Mouse (Mus musculus) forebrain, embryonic 11.5 days (tissue): Measurements from ENCODE around the gene Sapcd1. TPM values are rescaled to one million over a fixed set of nuclear protein-coding genes. Genes with fewer than 3 reads are reported as not detected.
A peak's percentile ranks its signal among the peaks of the same experiment; 100 is the strongest.

Source experiments
- ATAC-seq: fragments of 200-750 bp; cut with Nextera tagmentation; replicated peaks from 2 replicates; pipeline ENCODE4 v1.8.0; 2017; ENCODE audit warnings: moderate TSS enrichment; ENCODE audit not compliant: low FRiP score
- DNase-seq: peaks from one replicate; pipeline ENCODE4 v3.0.0-alpha.2; 2017; ENCODE audit warnings: low spot score
- H3K27ac ChIP-seq: fragments of 300-500 bp; sonication (generic); 2 replicates; pipeline ENCODE4 v1.5.1; 2014; ENCODE audit warnings: low read depth, low read length
- H3K27me3 ChIP-seq: fragments of 300-500 bp; sonication (generic); 2 replicates; pipeline ENCODE4 v1.6.1; 2014; ENCODE audit warnings: mild to moderate bottlenecking, low read length, mixed read lengths; ENCODE audit not compliant: control insufficient read depth, insufficient read depth
- H3K36me3 ChIP-seq: fragments of 300-500 bp; sonication (generic); 2 replicates; pipeline ENCODE4 v1.6.1; 2014; ENCODE audit warnings: mild to moderate bottlenecking, low read length, moderate library complexity, mixed read lengths; ENCODE audit not compliant: control insufficient read depth, insufficient read depth
- H3K4me1 ChIP-seq: fragments of 300-500 bp; sonication (generic); replicated peaks from 2 replicates; pipeline ENCODE4 v1.6.1; 2014; ENCODE audit warnings: low read length, mixed read lengths; ENCODE audit not compliant: control insufficient read depth, insufficient read depth
- H3K4me2 ChIP-seq: fragments of 300-500 bp; sonication (generic); 2 replicates; pipeline ENCODE4 v1.6.1; 2014; ENCODE audit warnings: low read depth, mild to moderate bottlenecking, low read length, moderate library complexity, mixed read lengths; ENCODE audit not compliant: severe bottlenecking
- H3K4me3 ChIP-seq: fragments of 300-500 bp; sonication (generic); 2 replicates; pipeline ENCODE4 v1.5.1; 2014; ENCODE audit warnings: low read depth, low read length
- H3K9ac ChIP-seq: fragments of 300-500 bp; sonication (generic); 2 replicates; pipeline ENCODE4 v1.6.1; 2014; ENCODE audit warnings: low read length
- H3K9me3 ChIP-seq: fragments of 300-500 bp; sonication (generic); 2 replicates; pipeline ENCODE4 v1.6.1; 2016; ENCODE audit warnings: low read length, mixed read lengths; ENCODE audit not compliant: control insufficient read depth
- WGBS: fragments of 180-500 bp; shearing (Covaris S2); extraction: QIAGEN DNeasy Blood & Tissue Kit; methylation state at CpG from one replicate; pipeline ENCODE4 v1.1.7; 2014; 5-methylcytosine and 5-hydroxymethylcytosine counted together
- polyA plus RNA-seq: library from polyadenylated mRNA; unstranded; fragments of >200 nt; fragmentation: Nextera tagmentation; extraction: Ambion mirVana; gene quantifications from 2 replicates; pipeline ENCODE4 v1.2.1, GENCODE M21; 2014

The Sapcd1 gene
- polyA plus RNA-seq, 1 experiment from 2014 or later = 4.1 TPM

- Histone ChIP-seq H3K27ac (no peak overlapping the region), H3K27me3 (no peaks in the 10 kb centered on the region), H3K4me2 (no peak overlapping the region), H3K9me3 (no peaks in the 10 kb centered on the region), H3K36me3 (peaks cover 5% of the 10 kb centered on the region), H3K9ac (no peak overlapping the region), H3K4me1 (peaks cover 6% of the 10 kb centered on the region), H3K4me3 (no peak overlapping the region)
- 85% methylated on average over 8 of the region's 8 CpGs for WGBS
- peak; percentile 44 for DNase-seq
- no peak for ATAC-seq
Observed at GRCm38 (mm10) chr17:35020551-35020950, 7.3 kb downstream of the Sapcd1 start.

- H3K4me1 ChIP-seq = peaks cover 6% of the 10 kb centered on the region
- H3K36me3 ChIP-seq = peaks cover 5% of the 10 kb centered on the region
- peak; percentile 55 for DNase-seq
- H3K4me3 ChIP-seq = no peak overlapping the region
- no peak overlapping the region for H3K27ac ChIP-seq
- no peak for ATAC-seq
- no peaks in the 10 kb centered on the region for H3K9me3 ChIP-seq
- 76% methylated on average over 11 of the region's 11 CpGs for WGBS
- no peak overlapping the region for H3K4me2 ChIP-seq
- no peak overlapping the region for H3K9ac ChIP-seq
- H3K27me3 ChIP-seq = no peaks in the 10 kb centered on the region
Observed at GRCm38 (mm10) chr17:35019894-35020293, 7.9 kb downstream of the Sapcd1 start.

GRCm38 (mm10) chr17:35018171-35018570 is 9.6 kb downstream of the Sapcd1 start:
- H3K9me3 ChIP-seq = no peaks in the 10 kb centered on the region
- H3K4me1 ChIP-seq = peaks cover 6% of the 10 kb centered on the region
- no peak overlapping the region for H3K27ac ChIP-seq
- DNase-seq (peak; percentile 46), ATAC-seq (no peak)
- H3K27me3 ChIP-seq = no peaks in the 10 kb centered on the region
- no peak overlapping the region for H3K4me2 ChIP-seq
- no peak overlapping the region for H3K4me3 ChIP-seq
- 86% methylated on average over 3 of the region's 3 CpGs for WGBS
- H3K36me3 ChIP-seq = peaks cover 15% of the 10 kb centered on the region
- H3K9ac ChIP-seq = no peak overlapping the region

GRCm38 (mm10) chr17:35017706-35018030 is 10.1 kb downstream of the Sapcd1 start:
- 81% methylated on average over 14 of the region's 14 CpGs for WGBS
- DNase-seq (peak; percentile 51), ATAC-seq (no peak)
- H3K36me3 ChIP-seq = peaks cover 19% of the 10 kb centered on the region
- peaks cover 6% of the 10 kb centered on the region for H3K4me1 ChIP-seq
- no peak overlapping the region for H3K27ac ChIP-seq
- H3K9ac ChIP-seq = no peak overlapping the region
- no peak overlapping the region for H3K4me3 ChIP-seq
- H3K9me3 ChIP-seq = no peaks in the 10 kb centered on the region
- H3K4me2 ChIP-seq = no peak overlapping the region
- no peaks in the 10 kb centered on the region for H3K27me3 ChIP-seq

- peaks cover 6% of the 10 kb centered on the region for H3K4me1 ChIP-seq
- no peaks in the 10 kb centered on the region for H3K9me3 ChIP-seq
- no peak overlapping the region for H3K27ac ChIP-seq
- peak; percentile 54 for DNase-seq
- 82% methylated on average over 10 of the region's 10 CpGs for WGBS
- no peak overlapping the region for H3K4me3 ChIP-seq
- no peak overlapping the region for H3K9ac ChIP-seq
- peaks cover 21% of the 10 kb centered on the region for H3K36me3 ChIP-seq
- no peak overlapping the region for H3K4me2 ChIP-seq
- no peak for ATAC-seq
- H3K27me3 ChIP-seq = no peaks in the 10 kb centered on the region
Observed at GRCm38 (mm10) chr17:35016791-35017705, 10.8 kb downstream of the Sapcd1 start.

- Histone ChIP-seq H3K4me2 (no peak within 1 kb of the TSS), H3K9me3 (no peaks in the 10 kb centered on the region), H3K9ac (peak within 1 kb of the TSS; percentile 2; the same call in 1 of the 2 replicates), H3K4me1 (peaks cover 2% of the 10 kb centered on the region), H3K27me3 (no peaks in the 10 kb centered on the region), H3K36me3 (peaks cover 21% of the 10 kb centered on the region), H3K4me3 (no peak within 1 kb of the TSS), H3K27ac (no peak within 1 kb of the TSS)
- DNase-seq = peak; percentile 65
- peak; percentile 42 for ATAC-seq
- 84% methylated on average over 12 of the region's 12 CpGs for WGBS
Observed at GRCm38 (mm10) chr17:35016376-35016775, 11.4 kb downstream of the Sapcd1 start, which contains the start of gene Vwa7. Vwa7 (plus strand) TSS chr17:35016579.

GRCm38 (mm10) chr17:35015296-35015695 is 12.5 kb downstream of the Sapcd1 start:
- Histone ChIP-seq H3K4me2 (no peak overlapping the region), H3K27ac (no peak overlapping the region), H3K4me3 (no peak overlapping the region), H3K4me1 (no peaks in the 10 kb centered on the region), H3K9me3 (no peaks in the 10 kb centered on the region), H3K36me3 (peaks cover 28% of the 10 kb centered on the region), H3K9ac (no peak overlapping the region), H3K27me3 (no peaks in the 10 kb centered on the region)
- ATAC-seq = no peak
- DNase-seq = peak; percentile 51
- WGBS = 89% methylated on average over 16 of the region's 16 CpGs

- ATAC-seq = no peak
- Histone ChIP-seq H3K27ac (no peak overlapping the region), H3K4me1 (no peaks in the 10 kb centered on the region), H3K4me2 (no peak overlapping the region), H3K9ac (no peak overlapping the region), H3K36me3 (peaks cover 28% of the 10 kb centered on the region), H3K9me3 (no peaks in the 10 kb centered on the region), H3K27me3 (no peaks in the 10 kb centered on the region), H3K4me3 (no peak overlapping the region)
- WGBS = 88% methylated on average over 6 of the region's 6 CpGs
- no peak for DNase-seq
Observed at GRCm38 (mm10) chr17:35013221-35013620, 14.6 kb downstream of the Sapcd1 start.

GRCm38 (mm10) chr17:35012430-35012829 is 15.4 kb downstream of the Sapcd1 start:
- H3K27ac ChIP-seq = no peak overlapping the region
- 93% methylated on average over 13 of the region's 13 CpGs for WGBS
- H3K9me3 ChIP-seq = no peaks in the 10 kb centered on the region
- no peak overlapping the region for H3K4me3 ChIP-seq
- DNase-seq (peak; percentile 51), ATAC-seq (no peak)
- H3K9ac ChIP-seq = no peak overlapping the region
- H3K4me1 ChIP-seq = no peaks in the 10 kb centered on the region
- peaks cover 28% of the 10 kb centered on the region for H3K36me3 ChIP-seq
- no peak overlapping the region for H3K4me2 ChIP-seq
- no peaks in the 10 kb centered on the region for H3K27me3 ChIP-seq
